Mouse (Mus musculus): ENCODE results near the gene Palm2. TPM values are rescaled to one million over a fixed set of nuclear protein-coding genes. Genes with fewer than 3 reads are reported as not detected.

The Palm2 gene
- polyA plus RNA-seq (2012; rRNA removed) = 3.1 and 4.6 TPM in 2 replicates

DNA sequence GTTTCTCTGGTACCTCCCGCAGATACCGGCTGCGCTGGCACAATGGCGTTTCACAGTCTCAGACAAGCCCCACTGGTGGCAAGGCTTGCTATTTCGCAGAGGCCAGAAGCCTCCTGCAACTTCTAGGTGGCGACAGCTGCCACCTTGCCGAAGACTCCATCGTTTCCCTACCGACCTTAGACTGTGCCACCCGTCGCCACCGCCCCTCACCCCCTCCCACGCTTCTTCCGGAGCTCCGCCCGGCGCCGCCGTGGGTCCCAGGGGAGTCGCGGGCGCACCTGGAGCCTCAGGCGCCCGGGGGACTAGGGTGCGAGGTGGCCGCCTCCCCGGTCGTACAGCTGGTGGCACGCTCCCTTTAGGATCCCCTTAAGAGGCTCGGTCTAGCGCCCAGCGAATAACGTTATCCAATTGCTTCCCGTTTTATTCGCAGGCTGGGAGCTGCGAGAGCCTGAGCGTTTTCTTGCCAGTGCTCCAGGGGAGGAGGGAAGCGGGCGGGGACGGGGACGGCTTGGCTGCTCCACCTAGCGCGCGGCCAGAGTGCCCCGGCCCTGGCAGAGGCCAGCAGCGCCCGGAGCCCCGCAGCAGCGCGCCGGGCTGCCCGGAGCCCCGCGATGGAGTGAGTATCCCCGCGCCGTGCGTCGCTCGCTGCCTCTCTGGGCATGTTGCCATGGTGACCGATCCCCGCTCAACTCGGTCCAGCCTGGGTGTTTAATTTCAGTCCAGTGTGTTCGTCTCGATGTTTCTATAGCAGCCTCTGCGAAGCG lies at the start of gene Palm2:
Palm2 (plus strand) TSS at position 307 of the 764 bp plus-strand sequence.

DNA sequence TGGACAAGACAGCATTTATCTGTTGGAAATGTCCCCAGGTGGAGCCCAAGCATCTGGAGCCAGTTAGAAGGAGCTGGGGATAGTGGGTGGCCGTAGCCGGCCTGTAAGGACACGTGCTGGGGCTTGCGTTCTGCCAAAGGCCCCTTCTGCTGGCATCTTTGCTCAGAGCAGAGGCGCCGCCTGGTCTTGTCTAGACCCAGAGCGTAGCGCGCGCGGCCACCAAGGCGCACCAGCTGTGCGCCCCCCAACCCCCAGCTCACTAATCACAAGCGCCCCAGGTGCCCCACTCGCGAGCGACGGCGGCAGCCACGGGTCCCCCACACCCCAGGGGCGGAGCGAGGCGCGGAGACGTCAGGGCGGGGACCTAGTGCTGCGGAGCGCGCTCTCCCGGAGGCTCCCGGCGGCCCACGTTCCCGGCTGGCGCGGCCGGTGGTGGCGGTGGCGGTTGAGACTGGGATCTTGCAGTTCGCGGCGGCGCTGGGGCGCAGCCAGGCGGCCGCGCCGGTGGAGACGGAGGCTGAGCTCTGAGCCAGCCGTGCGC lies 133.7 kb downstream of the Palm2 start, which contains the start of gene Pakap:
Pakap (plus strand) TSS at position 514 of the 541 bp plus-strand sequence.

DNA sequence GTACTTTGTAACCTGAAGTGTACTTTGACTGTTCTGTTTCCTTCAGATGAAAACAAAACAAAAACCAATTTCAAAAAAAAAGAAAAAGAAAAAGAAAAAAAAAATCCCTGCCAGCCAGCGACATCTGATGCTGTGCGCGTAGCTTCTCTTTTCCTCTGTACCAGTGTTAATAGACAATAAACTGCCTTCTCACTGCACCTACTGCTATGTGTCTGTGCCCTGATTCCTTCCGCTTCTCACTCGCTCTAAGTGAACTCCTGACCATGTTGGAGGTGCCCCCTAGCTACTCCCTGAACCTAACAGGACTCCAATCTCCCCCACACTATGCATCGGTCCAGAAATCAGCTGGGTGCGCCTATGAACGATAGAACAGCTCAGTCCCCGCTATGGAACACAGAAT lies 283.3 kb downstream of the Palm2 start, which contains the start of gene Akap2:
Akap2 (plus strand) TSS at position 304 of the 400 bp plus-strand sequence.

Other genes starting within 250 kb of the Palm2 start
- gene Ptpn3, start 132.4 kb upstream of the Palm2 start, polyA plus RNA-seq (2012; rRNA removed) = 3.2 and 5.2 TPM in 2 replicates
- gene Pakap, start 133.9 kb downstream of the Palm2 start, polyA plus RNA-seq (2012; rRNA removed) = 1.1 and 1.2 TPM in 2 replicates